Mouse (Mus musculus): ENCODE measurements around the gene Alpl.

Alpl gene

DNA sequence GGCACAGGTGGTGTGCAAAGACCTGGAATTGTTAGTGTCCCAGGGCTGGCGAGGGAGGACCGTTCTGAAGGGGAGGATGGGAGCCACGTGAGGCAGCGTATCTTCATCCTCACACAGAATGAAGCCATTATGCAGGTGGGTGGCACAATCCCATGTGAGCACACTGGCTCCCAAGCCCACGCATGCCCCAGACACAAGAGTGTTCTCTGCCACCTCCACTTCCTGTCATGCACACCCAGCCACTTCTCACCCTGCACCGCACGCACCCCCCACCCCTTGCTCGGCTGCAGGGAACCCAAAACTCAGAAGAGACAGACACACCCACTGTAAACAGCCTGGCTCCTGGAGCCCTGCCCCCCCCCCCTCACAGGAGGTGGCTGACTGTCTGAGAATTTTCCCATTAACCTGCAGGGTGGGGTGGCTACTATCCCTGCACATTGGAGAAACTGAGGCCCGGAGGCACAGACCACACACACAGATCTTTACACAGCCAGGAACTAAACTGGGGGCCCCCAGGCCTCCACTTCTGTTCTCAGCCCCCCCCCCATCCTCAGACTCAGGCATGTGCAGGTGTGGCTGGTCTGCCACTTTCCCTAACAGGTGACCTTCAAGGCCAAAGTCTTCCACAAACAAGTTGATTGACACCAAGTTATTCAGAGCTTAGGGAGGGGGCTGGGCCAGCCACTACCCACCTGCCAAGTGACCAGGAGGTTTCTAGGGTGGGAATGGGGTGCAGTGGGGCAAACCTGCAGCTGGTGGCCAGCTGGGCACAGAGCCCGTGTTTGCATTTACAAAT lies 103.9 kb downstream of the Alpl start:
- DNase-seq (ENCODE audit: inconsistent age in 2 of 2, low spot score in 1 of 2): no peak
